Mouse (Mus musculus): ENCODE measurements around the gene Hdc. TPM values are rescaled to one million over a fixed set of nuclear protein-coding genes. Genes with fewer than 3 reads are reported as not detected.

Hdc gene
- 0.63 TPM for polyA plus RNA-seq (2017; shearing (Covaris generic))

GRCm38 (mm10) chr2:126619249-126619704 is at the start of gene Hdc:
TSS of gene Hdc (minus strand) at chr2:126619299.

GRCm38 (mm10) chr2:126552357-126553290 is 66.5 kb downstream of the Hdc start, which contains the start of gene Slc27a2:
TSS of gene Slc27a2 (plus strand) at chr2:126552407.

Other genes with a start within 250 kb of the Hdc start
- gene Atp8b4, start 118.6 kb downstream of the Hdc start, polyA plus RNA-seq (2017; shearing (Covaris generic)) = 1.3 TPM
- not detected for gene Slc27a2, start 66.9 kb downstream of the Hdc start, polyA plus RNA-seq (2017; shearing (Covaris generic))
- gene Gabpb1, start 57.0 kb upstream of the Hdc start, polyA plus RNA-seq (2017; shearing (Covaris generic)) = 73.1 TPM
- gene Usp8, start 88.0 kb upstream of the Hdc start, polyA plus RNA-seq (2017; shearing (Covaris generic)) = 49.9 TPM
- gene Usp50, start 164.2 kb upstream of the Hdc start, polyA plus RNA-seq (2017; shearing (Covaris generic)) = 2.2 TPM